Mouse (Mus musculus) G1E (cell line): Measurements from ENCODE around the gene Krtdap.

Experiments
- CTCF ChIP-seq: IDR thresholded peaks from 2 replicates; pipeline ENCODE4 v1.5.1; 2012; ENCODE audit warnings: low read depth, low read length, inconsistent platforms, mixed read lengths
- GATA1 ChIP-seq: IDR thresholded peaks from 2 replicates; pipeline ENCODE4 v1.6.1; 2012; ENCODE audit warnings: borderline replicate concordance, low read length, inconsistent platforms, mixed read lengths
- GATA2 ChIP-seq: IDR thresholded peaks from 2 replicates; pipeline ENCODE4 v1.6.1; 2012; ENCODE audit warnings: low read depth, low read length, inconsistent platforms, borderline replicate concordance
- POLR2AphosphoS5 ChIP-seq: IDR thresholded peaks from 2 replicates; pipeline ENCODE4 v1.6.1; 2012; ENCODE audit warnings: low read depth, low read length, inconsistent platforms; ENCODE audit not compliant: insufficient replicate concordance
- TAL1 ChIP-seq: conservative IDR thresholded peaks from 2 replicates; pipeline ENCODE4 v1.6.1; 2012; ENCODE audit warnings: low read depth, low read length, inconsistent platforms, mixed read lengths

GRCm38 (mm10) chr7:30776104-30776503, 11.6 kb upstream of the Krtdap start:
- no peak for TF ChIP-seq CTCF
- TF ChIP-seq GATA1, result no peak
- no peak for TF ChIP-seq POLR2AphosphoS5
- TF ChIP-seq TAL1, result no peak
- no peak for TF ChIP-seq GATA2
